Mouse (Mus musculus) cerebellum, postnatal 4 days (tissue): ENCODE data around the gene Irak4.

Experiments used
- DNase-seq, 2 experiments: peaks; one replicate each; pipeline ENCODE4 v3.0.0; 2022; ENCODE audit warnings: low spot score in 2 of 2, mixed read lengths in 1 of 2

Gene Irak4

GRCm38 (mm10) chr15:94543409-94544051 lies at the start of gene Irak4, which contains the start of gene Pus7l:
Irak4 (plus strand) TSS chr15:94543643.
Pus7l (minus strand) TSS chr15:94543547.
- peak; percentile 77 to 86 for DNase-seq

DNA sequence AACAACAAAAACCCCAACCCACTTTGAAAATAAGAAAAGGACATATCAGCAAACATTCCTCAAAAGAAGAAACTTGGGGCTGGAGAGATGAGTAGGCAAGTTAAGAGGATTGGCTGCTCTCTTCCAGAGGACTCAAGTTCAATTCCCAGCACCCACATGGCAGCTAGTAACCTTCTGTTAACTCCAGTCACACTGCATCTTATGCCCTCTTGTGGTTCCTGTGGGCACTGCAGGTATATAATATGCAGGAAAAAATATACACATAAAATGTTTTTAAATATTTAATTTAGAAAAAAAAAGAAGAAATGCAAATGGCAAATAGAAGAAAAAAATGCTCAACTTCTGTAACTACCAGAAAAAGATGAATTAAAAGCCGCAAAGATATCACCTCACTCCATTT lies 49.0 kb upstream of the Irak4 start:
- DNase-seq: no peak

GRCm38 (mm10) chr15:94495936-94496335 lies 47.5 kb upstream of the Irak4 start:
- no peak for DNase-seq

- no peak for DNase-seq
Observed at GRCm38 (mm10) chr15:94499260-94499659, 44.2 kb upstream of the Irak4 start.

DNA sequence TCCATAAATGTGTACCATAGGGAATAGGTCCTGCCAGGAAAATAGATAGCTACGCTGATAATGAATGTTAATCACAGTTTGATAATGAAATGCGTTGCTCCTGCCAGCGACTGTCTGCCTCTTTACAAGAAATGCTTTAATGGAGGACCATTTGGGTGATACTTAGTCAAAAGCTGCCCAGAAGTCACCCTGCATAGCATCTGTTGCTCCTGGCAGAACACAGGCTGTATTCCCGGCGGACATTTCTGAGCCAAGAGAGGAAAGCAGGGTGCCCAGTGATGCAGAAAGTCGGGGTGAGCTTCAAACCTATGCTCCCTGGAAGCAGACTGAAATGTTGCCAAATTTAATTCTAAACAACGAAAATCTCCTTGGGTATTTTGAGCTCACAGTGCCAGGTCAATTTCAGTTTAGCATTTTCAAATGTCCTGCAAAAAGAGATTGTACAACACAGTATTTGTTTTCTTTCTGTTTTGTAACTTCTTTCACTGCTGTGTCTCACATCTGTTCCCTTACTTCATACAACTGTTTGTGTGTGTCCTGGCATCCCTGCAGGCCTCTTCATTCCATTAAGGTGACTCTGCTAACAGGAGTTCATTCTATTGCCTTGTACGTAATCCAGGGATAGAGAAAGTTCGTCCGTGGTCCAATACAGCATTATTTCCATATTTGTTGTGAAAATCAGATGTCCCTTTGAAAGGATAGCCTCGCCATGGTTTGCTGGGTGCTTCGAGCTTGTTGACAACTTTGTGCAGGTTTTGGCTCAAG lies 39.8 kb upstream of the Irak4 start:
- DNase-seq: peak in 1 of 2 experiments; percentile 58

DNA sequence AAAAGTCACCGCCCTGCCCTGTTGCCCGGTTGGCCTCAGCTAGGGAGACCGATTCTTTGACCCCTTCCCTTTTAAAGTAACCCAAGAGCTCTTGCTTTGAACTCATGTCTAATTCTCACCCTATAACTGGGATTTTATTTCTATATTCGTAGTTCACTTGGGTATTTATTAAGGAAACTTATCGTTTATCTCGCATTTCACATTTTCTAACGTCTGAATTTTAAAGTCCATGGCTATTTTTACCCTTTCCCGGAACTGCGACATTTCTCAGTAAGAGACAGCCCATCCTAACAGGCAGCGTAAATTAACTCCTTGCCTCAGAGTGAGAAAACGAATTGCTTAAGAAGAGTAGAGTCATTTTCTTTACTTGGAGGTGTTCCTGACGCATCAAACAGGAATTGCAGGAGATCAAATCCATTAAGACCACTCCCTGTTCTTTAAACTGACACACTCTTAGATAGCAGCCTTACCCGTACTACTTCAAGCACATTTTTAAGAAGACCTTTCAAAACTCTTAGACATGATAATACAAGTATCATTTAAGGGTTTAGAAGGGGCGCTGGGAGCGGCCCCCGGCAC lies 25.4 kb upstream of the Irak4 start:
- no peak for DNase-seq

- DNase-seq: peak in 1 of 2 experiments; percentile 14
Observed at GRCm38 (mm10) chr15:94520205-94520900, 23.1 kb upstream of the Irak4 start.

DNA sequence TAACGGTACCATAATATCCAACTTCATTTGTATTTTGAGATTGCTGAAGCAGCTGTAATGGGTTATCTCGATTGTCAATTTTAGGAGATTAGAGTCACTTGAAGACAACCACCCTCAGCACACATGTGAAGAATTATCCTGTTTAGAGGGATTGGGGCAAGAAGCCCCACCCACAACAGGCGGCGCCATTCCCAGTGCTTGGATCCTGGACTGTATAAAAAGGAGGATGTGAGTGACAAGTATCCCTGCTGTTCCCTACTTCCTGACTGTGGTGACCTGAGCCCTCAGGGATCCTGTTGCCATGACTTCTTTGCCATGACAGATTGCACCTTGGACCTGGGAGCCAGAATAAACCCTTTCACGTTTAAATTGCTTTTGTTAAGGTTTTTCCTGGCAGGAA lies 22.5 kb upstream of the Irak4 start:
- DNase-seq: no peak

- no peak for DNase-seq
Observed at GRCm38 (mm10) chr15:94523251-94523650, 20.2 kb upstream of the Irak4 start.

- no peak for DNase-seq
Observed at GRCm38 (mm10) chr15:94524956-94525355, 18.5 kb upstream of the Irak4 start.

GRCm38 (mm10) chr15:94530519-94530918 lies 12.9 kb upstream of the Irak4 start:
- no peak for DNase-seq

DNA sequence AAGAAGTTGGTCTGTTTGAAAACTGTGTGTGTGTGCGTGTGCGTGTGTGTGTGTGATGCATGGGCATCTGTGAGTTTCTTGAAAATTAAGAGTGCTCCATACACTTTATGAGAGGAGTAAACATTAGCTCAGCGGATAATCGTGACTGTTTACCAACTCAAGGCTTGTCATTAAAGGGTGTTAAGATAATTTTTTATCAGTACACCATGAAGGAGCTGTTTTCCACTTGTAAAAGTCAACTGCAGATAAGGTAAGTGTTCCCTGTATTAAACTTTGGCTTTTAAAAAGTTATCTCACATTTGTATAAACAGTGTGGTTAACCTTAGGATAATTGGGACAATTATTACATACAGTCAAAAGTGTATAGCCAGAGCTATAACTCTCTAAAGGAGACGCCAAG lies 11.1 kb upstream of the Irak4 start:
- no peak for DNase-seq

DNA sequence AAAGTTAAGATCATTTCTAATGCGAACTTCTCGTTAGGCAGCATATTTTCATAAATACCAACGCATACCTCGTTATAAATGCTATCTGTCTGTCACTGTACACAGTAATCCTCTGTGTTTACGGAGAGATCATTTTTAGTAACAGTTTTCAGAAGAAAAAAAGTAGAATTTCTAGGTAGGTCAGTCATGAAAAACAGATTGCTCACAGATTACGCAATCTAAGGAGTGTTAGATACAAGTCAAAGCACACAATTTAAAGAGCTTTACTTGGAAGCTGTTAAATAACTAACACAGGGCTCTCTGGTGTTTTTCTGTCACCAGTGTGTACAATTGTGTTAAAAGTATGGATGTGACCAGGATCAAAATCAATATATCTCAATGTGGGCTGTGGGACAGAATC lies 10.5 kb upstream of the Irak4 start:
- no peak for DNase-seq

DNA sequence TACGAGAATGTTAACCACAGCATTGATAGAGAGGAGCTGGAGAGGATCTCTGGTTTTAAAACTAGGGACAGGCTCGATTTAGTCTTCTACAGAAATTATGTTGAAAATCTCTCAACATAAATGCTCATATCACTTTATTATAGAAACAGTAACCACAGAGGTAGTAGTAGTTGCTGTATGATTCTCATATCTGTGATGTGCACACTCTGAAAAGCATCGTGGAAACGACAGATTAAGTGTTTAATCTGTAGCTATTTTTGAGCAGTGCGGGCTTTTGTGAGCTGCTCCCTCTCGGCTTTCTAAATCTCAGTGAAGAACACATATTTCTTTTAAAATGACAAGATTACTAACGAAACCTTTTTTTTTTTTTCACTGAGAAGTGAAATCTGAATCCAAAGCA lies 7.9 kb upstream of the Irak4 start:
- no peak for DNase-seq

- DNase-seq: no peak
Observed at GRCm38 (mm10) chr15:94539296-94539695, 4.1 kb upstream of the Irak4 start.

DNA sequence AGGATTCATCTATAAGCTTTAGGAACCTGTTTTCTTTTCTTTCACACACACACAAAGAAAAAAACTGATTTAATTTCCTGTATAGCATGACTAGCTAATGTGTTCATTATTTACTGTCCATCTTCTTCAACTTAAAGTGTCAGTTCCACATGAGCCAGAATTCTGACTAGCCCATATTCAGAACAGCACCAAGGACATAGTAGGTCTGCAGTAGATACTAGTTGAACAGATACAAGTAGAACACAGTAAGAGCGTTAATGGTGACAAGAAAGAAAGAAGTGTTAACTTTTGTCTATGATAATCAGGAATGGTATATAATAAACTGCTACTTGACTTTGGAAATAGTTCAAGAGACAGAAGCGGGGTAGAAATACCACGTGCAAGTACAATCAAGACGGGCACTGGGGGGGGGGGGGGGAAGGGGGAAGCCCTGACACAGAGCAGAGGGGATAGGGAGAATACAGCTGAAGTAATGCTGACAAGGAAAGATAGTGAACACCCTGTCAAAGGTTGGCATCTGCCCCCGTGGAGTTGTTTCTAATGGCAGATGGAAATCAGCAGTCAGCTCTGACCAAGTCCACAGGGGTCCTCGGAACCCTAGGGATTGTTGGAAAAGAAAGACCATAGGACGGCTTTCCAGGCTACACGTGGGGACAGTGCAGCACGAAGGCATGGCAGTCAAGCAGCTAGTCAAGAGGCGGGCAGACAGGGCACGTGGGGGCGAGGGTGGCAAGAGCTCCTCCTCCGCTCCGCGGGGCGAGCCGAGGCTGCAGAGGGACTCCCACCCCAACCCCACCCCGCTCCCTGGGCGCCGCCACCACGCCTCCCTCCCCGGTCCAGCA lies 655 bp upstream of the Irak4 start:
- DNase-seq: no peak

- DNase-seq: no peak
Observed at GRCm38 (mm10) chr15:94544052-94544636, 701 bp downstream of the Irak4 start.

DNA sequence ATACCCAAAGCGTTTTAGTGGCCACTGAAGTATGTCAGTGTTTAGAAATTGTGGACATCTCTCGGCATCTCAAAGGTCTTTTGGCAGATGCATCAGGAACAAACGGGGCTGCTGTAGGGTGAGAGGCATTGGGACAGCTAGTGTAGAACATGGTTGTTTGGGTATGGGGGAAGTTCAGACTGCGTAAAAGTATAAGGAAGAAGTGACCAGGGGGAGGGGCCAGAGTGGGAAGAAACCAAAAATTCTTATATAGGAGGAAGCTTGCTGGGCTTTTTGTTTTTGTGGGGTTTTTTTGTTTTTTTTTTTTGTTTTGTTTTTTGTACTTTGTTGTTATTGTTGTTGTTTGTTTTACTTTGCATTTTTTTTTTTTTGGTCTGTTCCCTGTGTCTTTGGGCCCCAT lies 1.4 kb downstream of the Irak4 start:
- no peak for DNase-seq

GRCm38 (mm10) chr15:94553536-94553935 lies 10.1 kb downstream of the Irak4 start:
- no peak for DNase-seq

DNA sequence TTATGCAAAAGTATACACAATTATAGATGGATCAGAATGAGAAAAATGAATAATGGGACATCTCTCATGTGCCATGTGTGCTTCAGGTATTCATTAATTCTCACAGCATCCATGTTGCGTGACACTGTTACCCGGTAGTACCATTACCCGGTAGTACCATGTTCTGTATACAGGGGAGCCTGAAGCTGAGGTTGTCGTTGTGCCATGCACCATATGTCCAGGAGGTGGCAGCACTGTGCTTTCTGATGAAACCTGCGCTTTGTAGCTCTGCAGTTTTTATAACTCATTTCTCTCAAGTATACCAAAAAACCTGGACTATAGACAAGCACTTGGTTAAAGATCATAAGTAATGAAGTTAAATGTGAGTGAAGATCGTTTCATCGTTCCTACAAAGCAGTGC lies 14.0 kb downstream of the Irak4 start:
- peak; percentile 82 to 92 for DNase-seq
